Mouse (Mus musculus) hindbrain, embryonic 12.5 days (tissue): ENCODE measurements around the gene Wdfy2. TPM values are rescaled to one million over a fixed set of nuclear protein-coding genes. Genes with fewer than 3 reads are reported as not detected.
A peak's percentile ranks its signal among the peaks of the same experiment; 100 is the strongest.

Experiments
- ATAC-seq: fragments of 200-750 bp; cut with Nextera tagmentation; 2 replicates; pipeline ENCODE4 v1.8.0; 2017; ENCODE audit warnings: moderate TSS enrichment; ENCODE audit not compliant: low FRiP score
- H3K27ac ChIP-seq: fragments of 300-500 bp; sonication (generic); 2 replicates; pipeline ENCODE4 v1.5.1; 2016; ENCODE audit warnings: mild to moderate bottlenecking
- H3K27me3 ChIP-seq: fragments of 300-500 bp; sonication (generic); 2 replicates; pipeline ENCODE4 v1.6.1; 2016; ENCODE audit warnings: mild to moderate bottlenecking
- H3K36me3 ChIP-seq: fragments of 300-500 bp; sonication (generic); 2 replicates; pipeline ENCODE4 v1.6.1; 2016; ENCODE audit warnings: mild to moderate bottlenecking
- H3K4me1 ChIP-seq: fragments of 300-500 bp; sonication (generic); 2 replicates; pipeline ENCODE4 v1.6.1; 2016
- H3K4me2 ChIP-seq: fragments of 300-500 bp; sonication (generic); replicated peaks from 2 replicates; pipeline ENCODE4 v1.6.1; 2016; ENCODE audit warnings: mild to moderate bottlenecking
- H3K4me3 ChIP-seq: fragments of 300-500 bp; sonication (generic); 2 replicates; pipeline ENCODE4 v1.5.1; 2016; ENCODE audit warnings: mild to moderate bottlenecking
- H3K9ac ChIP-seq: fragments of 300-500 bp; sonication (generic); 2 replicates; pipeline ENCODE4 v1.6.1; 2016; ENCODE audit warnings: mild to moderate bottlenecking, moderate library complexity
- H3K9me3 ChIP-seq: fragments of 300-500 bp; sonication (generic); replicated peaks from 2 replicates; pipeline ENCODE4 v1.6.1; 2016; ENCODE audit warnings: mild to moderate bottlenecking
- WGBS: fragments of 180-500 bp; shearing (Covaris S2); methylation state at CpG from one replicate; pipeline ENCODE4 v1.1.7; 2016; 5-methylcytosine and 5-hydroxymethylcytosine counted together
- polyA plus RNA-seq: library from polyadenylated mRNA; unstranded; fragments of >200 nt; fragmentation: Nextera tagmentation; extraction: Ambion mirVana; gene quantifications from 2 replicates; pipeline ENCODE4 v1.2.1, GENCODE M21; 2016

Gene Wdfy2
- polyA plus RNA-seq, 1 experiment from 2014 or later, result 15.0 TPM

GRCm38 (mm10) chr14:62916488-62917034 lies 79.1 kb downstream of the Wdfy2 start:
- no peak overlapping the region for H3K9ac ChIP-seq
- H3K4me2 ChIP-seq, result no peak overlapping the region
- H3K27ac ChIP-seq, result no peak overlapping the region
- no peaks in the 10 kb centered on the region for H3K9me3 ChIP-seq
- H3K36me3 ChIP-seq, result no peaks in the 10 kb centered on the region
- 86% methylated on average over 10 of the region's 10 CpGs for WGBS
- no peaks in the 10 kb centered on the region for H3K4me1 ChIP-seq
- no peaks in the 10 kb centered on the region for H3K27me3 ChIP-seq
- H3K4me3 ChIP-seq, result no peak overlapping the region
- no peak for ATAC-seq

GRCm38 (mm10) chr14:62921401-62921800 lies 83.9 kb downstream of the Wdfy2 start:
- ATAC-seq, result no peak
- Histone ChIP-seq H3K27ac (no peak overlapping the region), H3K9me3 (no peaks in the 10 kb centered on the region), H3K4me3 (no peak overlapping the region), H3K9ac (no peak overlapping the region), H3K27me3 (no peaks in the 10 kb centered on the region), H3K4me1 (no peaks in the 10 kb centered on the region), H3K36me3 (no peaks in the 10 kb centered on the region), H3K4me2 (no peak overlapping the region)
- 92% methylated on average over 5 of the region's 5 CpGs for WGBS

- Histone ChIP-seq H3K27ac (no peak overlapping the region), H3K27me3 (no peaks in the 10 kb centered on the region), H3K36me3 (no peaks in the 10 kb centered on the region), H3K9ac (no peak overlapping the region), H3K4me3 (no peak overlapping the region), H3K9me3 (no peaks in the 10 kb centered on the region), H3K4me1 (no peaks in the 10 kb centered on the region), H3K4me2 (no peak overlapping the region)
- ATAC-seq, result no peak
Measured at GRCm38 (mm10) chr14:62922637-62923036, 85.2 kb downstream of the Wdfy2 start.

GRCm38 (mm10) chr14:62924800-62925199 lies 87.3 kb downstream of the Wdfy2 start:
- H3K9me3 ChIP-seq, result no peaks in the 10 kb centered on the region
- H3K4me1 ChIP-seq, result no peaks in the 10 kb centered on the region
- H3K4me3 ChIP-seq, result no peak overlapping the region
- WGBS, result 84% methylated on average over 4 of the region's 4 CpGs
- no peak for ATAC-seq
- H3K27me3 ChIP-seq, result no peaks in the 10 kb centered on the region
- H3K9ac ChIP-seq, result no peak overlapping the region
- H3K36me3 ChIP-seq, result peaks cover 7% of the 10 kb centered on the region
- H3K4me2 ChIP-seq, result no peak overlapping the region
- no peak overlapping the region for H3K27ac ChIP-seq

- no peak overlapping the region for H3K4me3 ChIP-seq
- no peak overlapping the region for H3K4me2 ChIP-seq
- WGBS, result 73% methylated on average over 5 of the region's 5 CpGs
- H3K36me3 ChIP-seq, result peaks cover 12% of the 10 kb centered on the region
- H3K9ac ChIP-seq, result no peak overlapping the region
- no peaks in the 10 kb centered on the region for H3K9me3 ChIP-seq
- no peaks in the 10 kb centered on the region for H3K4me1 ChIP-seq
- no peak for ATAC-seq
- H3K27ac ChIP-seq, result 0 out of 2 replicates have a peak overlapping the region, but pooled peaks have one; percentile 57
- no peaks in the 10 kb centered on the region for H3K27me3 ChIP-seq
Measured at GRCm38 (mm10) chr14:62928101-62928541, 90.6 kb downstream of the Wdfy2 start.

GRCm38 (mm10) chr14:62935361-62935760 lies 97.9 kb downstream of the Wdfy2 start:
- no peak for ATAC-seq
- Histone ChIP-seq H3K9me3 (no peaks in the 10 kb centered on the region), H3K27ac (no peak overlapping the region), H3K27me3 (no peaks in the 10 kb centered on the region), H3K36me3 (peaks cover 19% of the 10 kb centered on the region), H3K9ac (no peak overlapping the region), H3K4me1 (no peaks in the 10 kb centered on the region), H3K4me2 (no peak overlapping the region), H3K4me3 (no peak overlapping the region)
- 75% methylated on average over 9 of the region's 9 CpGs for WGBS

GRCm38 (mm10) chr14:62936631-62937380 lies 99.3 kb downstream of the Wdfy2 start:
- no peaks in the 10 kb centered on the region for H3K27me3 ChIP-seq
- WGBS, result 90% methylated on average over 6 of the region's 6 CpGs
- H3K27ac ChIP-seq, result no peak overlapping the region
- ATAC-seq, result no peak
- no peak overlapping the region for H3K9ac ChIP-seq
- no peak overlapping the region for H3K4me3 ChIP-seq
- no peak overlapping the region for H3K4me2 ChIP-seq
- no peaks in the 10 kb centered on the region for H3K9me3 ChIP-seq
- H3K36me3 ChIP-seq, result peaks cover 14% of the 10 kb centered on the region
- no peaks in the 10 kb centered on the region for H3K4me1 ChIP-seq

- no peak overlapping the region for H3K27ac ChIP-seq
- H3K4me3 ChIP-seq, result no peak overlapping the region
- no peaks in the 10 kb centered on the region for H3K9me3 ChIP-seq
- H3K27me3 ChIP-seq, result no peaks in the 10 kb centered on the region
- no peaks in the 10 kb centered on the region for H3K4me1 ChIP-seq
- WGBS, result 53% methylated on average over 5 of the region's 5 CpGs
- no peak for ATAC-seq
- H3K36me3 ChIP-seq, result peaks cover 14% of the 10 kb centered on the region
- no peak overlapping the region for H3K9ac ChIP-seq
- no peak overlapping the region for H3K4me2 ChIP-seq
Measured at GRCm38 (mm10) chr14:62937675-62938074, 100.2 kb downstream of the Wdfy2 start.

- H3K27ac ChIP-seq, result no peak overlapping the region
- H3K4me1 ChIP-seq, result no peaks in the 10 kb centered on the region
- no peaks in the 10 kb centered on the region for H3K9me3 ChIP-seq
- no peak overlapping the region for H3K4me2 ChIP-seq
- H3K36me3 ChIP-seq, result peaks cover 22% of the 10 kb centered on the region
- H3K27me3 ChIP-seq, result no peaks in the 10 kb centered on the region
- WGBS, result 97% methylated on average over 3 of the region's 3 CpGs
- ATAC-seq, result no peak
- no peak overlapping the region for H3K9ac ChIP-seq
- no peak overlapping the region for H3K4me3 ChIP-seq
Measured at GRCm38 (mm10) chr14:62939435-62939834, 102.0 kb downstream of the Wdfy2 start.

- Histone ChIP-seq H3K36me3 (peaks cover 28% of the 10 kb centered on the region), H3K9me3 (no peaks in the 10 kb centered on the region), H3K27me3 (no peaks in the 10 kb centered on the region), H3K4me1 (no peaks in the 10 kb centered on the region), H3K27ac (no peak overlapping the region), H3K4me2 (no peak overlapping the region), H3K4me3 (no peak overlapping the region), H3K9ac (no peak overlapping the region)
- 88% methylated on average over 14 of the region's 14 CpGs for WGBS
- ATAC-seq, result no peak
Measured at GRCm38 (mm10) chr14:62940383-62941074, 103.1 kb downstream of the Wdfy2 start.

- no peak overlapping the region for H3K4me3 ChIP-seq
- H3K36me3 ChIP-seq, result peaks cover 25% of the 10 kb centered on the region
- H3K9ac ChIP-seq, result no peak overlapping the region
- 93% methylated on average over 3 of the region's 3 CpGs for WGBS
- no peaks in the 10 kb centered on the region for H3K4me1 ChIP-seq
- H3K27ac ChIP-seq, result no peak overlapping the region
- H3K4me2 ChIP-seq, result no peak overlapping the region
- ATAC-seq, result no peak
- H3K27me3 ChIP-seq, result no peaks in the 10 kb centered on the region
- no peaks in the 10 kb centered on the region for H3K9me3 ChIP-seq
Measured at GRCm38 (mm10) chr14:62946794-62947193, 109.3 kb downstream of the Wdfy2 start.

- no peak for ATAC-seq
- WGBS, result 93% methylated on average over 9 of the region's 9 CpGs
- Histone ChIP-seq H3K4me2 (no peak overlapping the region), H3K27ac (no peak overlapping the region), H3K36me3 (peaks cover 69% of the 10 kb centered on the region), H3K9ac (no peak overlapping the region), H3K4me3 (no peak overlapping the region), H3K4me1 (no peaks in the 10 kb centered on the region), H3K27me3 (no peaks in the 10 kb centered on the region), H3K9me3 (no peaks in the 10 kb centered on the region)
Measured at GRCm38 (mm10) chr14:62956091-62956490, 118.6 kb downstream of the Wdfy2 start.
